Mouse (Mus musculus) spleen, adult 2 months (tissue): Measurements from ENCODE around the gene Qrich1. TPM values are rescaled to one million over a fixed set of nuclear protein-coding genes. Genes with fewer than 3 reads are reported as not detected.
A peak's percentile ranks its signal among the peaks of the same experiment; 100 is the strongest.

Source experiments
- DNase-seq, 2 experiments: peaks; one replicate each; pipeline versions ENCODE4 v3.0.0 to v3.0.0-alpha.2; 2012 to 2021; ENCODE audit warnings: low spot score in 2 of 2, low read depth in 1 of 2
- H3K27ac ChIP-seq: fragments of 200-500 bp; 2 replicates; pipeline ENCODE4 v1.5.1; 2012; ENCODE audit warnings: low read length, inconsistent platforms; ENCODE audit not compliant: insufficient read depth
- H3K27me3 ChIP-seq: fragments of 200-500 bp; 2 replicates; pipeline ENCODE4 v1.6.1; 2012; ENCODE audit warnings: mild to moderate bottlenecking, moderate library complexity, low read length, inconsistent platforms; ENCODE audit not compliant: control insufficient read depth, insufficient read depth
- H3K36me3 ChIP-seq: fragments of 200-500 bp; 2 replicates; pipeline ENCODE4 v1.6.1; 2012; ENCODE audit warnings: mild to moderate bottlenecking, low read length, inconsistent platforms; ENCODE audit not compliant: control insufficient read depth, insufficient read depth
- H3K4me1 ChIP-seq: fragments of 200-500 bp; 2 replicates; pipeline ENCODE4 v1.6.1; 2011; ENCODE audit warnings: inconsistent platforms; ENCODE audit not compliant: control insufficient read depth, insufficient read depth, insufficient read length
- H3K4me3 ChIP-seq: fragments of 200-500 bp; 2 replicates; pipeline ENCODE4 v1.5.1; 2011; ENCODE audit warnings: mild to moderate bottlenecking, inconsistent platforms; ENCODE audit not compliant: insufficient read depth, insufficient read length; ENCODE audit errors: extremely low read depth
- CTCF ChIP-seq: fragments of 200-500 bp; IDR thresholded peaks from 2 replicates; pipeline ENCODE4 v1.5.1; 2011; ENCODE audit warnings: mild to moderate bottlenecking, inconsistent platforms; ENCODE audit not compliant: insufficient read depth, insufficient read length, insufficient replicate concordance; ENCODE audit errors: extremely low read depth
- POLR2A ChIP-seq: fragments of 200-500 bp; IDR thresholded peaks from 2 replicates; pipeline ENCODE4 v1.6.1; 2011; ENCODE audit warnings: low read depth, low read length, inconsistent platforms
- WGBS: fragments of 180-500 bp; shearing (Covaris S2); methylation state at CpG from one replicate; pipeline ENCODE4 v1.1.7; 2018; 5-methylcytosine and 5-hydroxymethylcytosine counted together
- polyA plus RNA-seq: library from polyadenylated mRNA; depleted of rRNA; stranded (reverse); fragments of >200 nt; gene quantifications from 2 replicates; pipeline ENCODE4 v1.2.3, GENCODE M21; 2012; rRNA removed

Gene Qrich1
- 76.7 and 102 TPM in 2 replicates for polyA plus RNA-seq

- H3K36me3 ChIP-seq = peaks cover 27% of the 10 kb centered on the region
- TF ChIP-seq POLR2A (peak; percentile 65), CTCF (no peak)
- peak; percentile 92 to 95 for DNase-seq
- H3K4me3 ChIP-seq = peak within 1 kb of the TSS; percentile 94
- H3K27ac ChIP-seq = peak within 1 kb of the TSS; percentile 98
- 2% methylated on average over 52 of the region's 55 CpGs for WGBS
- no peaks in the 10 kb centered on the region for H3K27me3 ChIP-seq
- peaks cover 6% of the 10 kb centered on the region; the same call in 1 of the 2 replicates for H3K4me1 ChIP-seq
Observed at GRCm38 (mm10) chr9:108516380-108517251, at the start of gene Qrich1. Qrich1 (plus strand) TSS chr9:108516806.

GRCm38 (mm10) chr9:108469430-108469829 is 47.2 kb upstream of the Qrich1 start:
- 84% methylated on average over 5 of the region's 5 CpGs for WGBS
- no peak overlapping the region for H3K4me3 ChIP-seq
- H3K36me3 ChIP-seq = peaks cover 5% of the 10 kb centered on the region; the same call in 1 of the 2 replicates
- DNase-seq = no peak
- no peak overlapping the region for H3K27ac ChIP-seq
- H3K27me3 ChIP-seq = no peaks in the 10 kb centered on the region
- H3K4me1 ChIP-seq = no peaks in the 10 kb centered on the region
- no peak for TF ChIP-seq CTCF
- TF ChIP-seq POLR2A = no peak

GRCm38 (mm10) chr9:108469845-108470244 is 46.8 kb upstream of the Qrich1 start:
- peaks cover 4% of the 10 kb centered on the region; the same call in 1 of the 2 replicates for H3K36me3 ChIP-seq
- no peak for TF ChIP-seq CTCF
- TF ChIP-seq POLR2A = no peak
- 0 out of 2 replicates have a peak overlapping the region, but pooled peaks have one; percentile 32 for H3K27ac ChIP-seq
- no peaks in the 10 kb centered on the region for H3K27me3 ChIP-seq
- no peaks in the 10 kb centered on the region for H3K4me1 ChIP-seq
- WGBS = 75% methylated on average over 4 of the region's 4 CpGs
- no peak overlapping the region for H3K4me3 ChIP-seq
- DNase-seq = no peak

GRCm38 (mm10) chr9:108474528-108474927 is 42.1 kb upstream of the Qrich1 start:
- TF ChIP-seq CTCF (no peak), POLR2A (no peak)

GRCm38 (mm10) chr9:108478638-108479156 is 37.9 kb upstream of the Qrich1 start:
- Histone ChIP-seq H3K27me3 (no peaks in the 10 kb centered on the region), H3K27ac (peak overlapping the region; percentile 20; the same call in 1 of the 2 replicates), H3K36me3 (no peaks in the 10 kb centered on the region), H3K4me1 (no peaks in the 10 kb centered on the region), H3K4me3 (peak overlapping the region; percentile 39; the same call in 1 of the 2 replicates)
- 5% methylated on average over 20 of the region's 20 CpGs for WGBS
- no peak for TF ChIP-seq POLR2A
- no peak for TF ChIP-seq CTCF
- DNase-seq = no peak

More at GRCm38 (mm10) chr9:108474528-108474927, 42.1 kb upstream of the Qrich1 start:
- no peak for DNase-seq
- Histone ChIP-seq H3K36me3 (no peaks in the 10 kb centered on the region), H3K27ac (no peak overlapping the region), H3K27me3 (no peaks in the 10 kb centered on the region), H3K4me1 (no peaks in the 10 kb centered on the region), H3K4me3 (no peak overlapping the region)
- WGBS = 27% methylated on average over 1 of the region's 1 CpGs

GRCm38 (mm10) chr9:108479241-108479640 is 37.4 kb upstream of the Qrich1 start:
- Histone ChIP-seq H3K27ac (no peak overlapping the region), H3K27me3 (no peaks in the 10 kb centered on the region), H3K36me3 (no peaks in the 10 kb centered on the region), H3K4me1 (no peaks in the 10 kb centered on the region), H3K4me3 (no peak overlapping the region)
- TF ChIP-seq CTCF = no peak
- TF ChIP-seq POLR2A = no peak
- 52% methylated on average over 11 of the region's 11 CpGs for WGBS
- no peak for DNase-seq
